ENCODE assay signal across 8 mouse cellular contexts in genomic region chrX:169991128-169991873, GRCm38 (mm10). TPM values are rescaled to one million over a fixed set of nuclear protein-coding genes. Genes with fewer than 3 reads are reported as not detected.
DNase-seq lines count a peak whose midpoint lies in the region; ATAC-seq and TF ChIP-seq lines count a peak whose summit lies in the region.
"Not testable (repeated sequence)": the region's sequence is repeated elsewhere in the genome, so short reads cannot be mapped to it uniquely, and the experiment has no call there.

No protein-coding gene starts in this region.

- H3K27me3 ChIP-seq in intestine, postnatal 0 days (replicated peaks; ENCODE audit: control insufficient read depth, insufficient read depth, low read length): not testable (repeated sequence)

- TF ChIP-seq CTCF in intestine, postnatal 0 days (IDR thresholded peaks at IDR 0.05; ENCODE audit: low read depth): not testable (repeated sequence)

- not testable (repeated sequence) for H3K27ac ChIP-seq in intestine, postnatal 0 days (ENCODE audit: low read depth, low read length)

- ATAC-seq in granulocyte monocyte progenitor cell, adult 5-6 weeks (replicated peaks; ENCODE audit: poor library complexity, severe bottlenecking): peak; percentile 48
- peak; percentile 55 for ATAC-seq in intestine, postnatal 0 days
- ATAC-seq in megakaryocyte-erythroid progenitor cell, adult 5-6 weeks (replicated peaks; ENCODE audit: low FRiP score, low TSS enrichment, poor library complexity, severe bottlenecking): peak; percentile 47

- 61% methylated on average over 27 of the region's 28 CpGs for WGBS in intestine, postnatal 0 days

- intact Hi-C loops in left cerebral cortex, postnatal 25 days (cut with DNase I): loop anchor here (1.0 kb wide), 2 partner anchors 8 to 76 kb away; no protein-coding TSS in a partner anchor

- H3K4me1 ChIP-seq in intestine, postnatal 0 days (replicated peaks; ENCODE audit: control insufficient read depth, insufficient read depth, low read length): not testable (repeated sequence)

- not testable (repeated sequence) for H3K9ac ChIP-seq in intestine, postnatal 0 days (ENCODE audit: low read depth, low read length)

- peaks cover 48% of the 10 kb centered on the region for H3K9me3 ChIP-seq in intestine, postnatal 0 days (ENCODE audit: control insufficient read depth)

- peak overlapping the region; percentile 39 for H3K4me2 ChIP-seq in intestine, postnatal 0 days (replicated peaks; ENCODE audit: low read depth)

- H3K4me3 ChIP-seq in intestine, postnatal 0 days (ENCODE audit: low read depth, low read length): not testable (repeated sequence)

- peak; percentile 94 to 97 for DNase-seq in adrenal gland, adult 18-20 months (ENCODE audit: low spot score in 2 of 2)
- DNase-seq in embryo, embryonic 11.5 days (ENCODE audit: low read depth, low spot score): peak; percentile 100
- peak; percentile 94 to 99 for DNase-seq in left cerebral cortex, postnatal 25 days (ENCODE audit: low spot score in 2 of 2)
- peak; percentile 97 for DNase-seq in right cerebral cortex, postnatal 25 days
- DNase-seq in urinary bladder, postnatal 14 days (ENCODE audit: low spot score): peak; percentile 97

- H3K36me3 ChIP-seq in intestine, postnatal 0 days (ENCODE audit: control insufficient read depth, insufficient read depth): peaks cover 27% of the 10 kb centered on the region

RNA-seq across cellular contexts. Expression of gene Gm21887, which starts 18.2 kb away (rescaled TPM):
- 100 to 1,000 TPM; 358 to 418 TPM for total RNA-seq in adrenal gland, adult 18-20 months (2021)
- total RNA-seq in granulocyte monocyte progenitor cell, adult 5-6 weeks (2014; fragmentation: Nextera tagmentation): 36.7 and 87.7 TPM in 2 replicates
- 163 and 210 TPM in 2 replicates for total RNA-seq in granulocyte monocyte progenitor cell, adult 5-6 weeks (2017)
- 46.8 and 66.4 TPM in 2 replicates for polyA plus RNA-seq in intestine, postnatal 0 days (2015; fragmentation: Nextera tagmentation; extraction: Ambion mirVana)
- total RNA-seq in left cerebral cortex, postnatal 25 days (2021): 100 to 1,000 TPM; 175 to 177 TPM
- total RNA-seq in megakaryocyte-erythroid progenitor cell, adult 5-6 weeks (2014; fragmentation: Nextera tagmentation): 80.7 and 142 TPM in 2 replicates
- total RNA-seq in megakaryocyte-erythroid progenitor cell, adult 5-6 weeks (2017): 87.0 and 105 TPM in 2 replicates
